Mouse (Mus musculus) myocyte (in vitro differentiated cells): ENCODE data around the gene Gch1. TPM values are rescaled to one million over a fixed set of nuclear protein-coding genes. Genes with fewer than 3 reads are reported as not detected.

Experiments
- H3K27me3 ChIP-seq: one replicate; pipeline ENCODE4 v1.6.1; 2011; ENCODE audit not compliant: control insufficient read depth, insufficient read depth, insufficient read length
- H3K36me3 ChIP-seq: one replicate; pipeline ENCODE4 v1.6.1; 2011; ENCODE audit not compliant: control insufficient read depth, insufficient read depth
- H3K4me2 ChIP-seq: one replicate; pipeline ENCODE4 v1.6.1; 2011; ENCODE audit warnings: low read depth, control low read depth
- H3K4me3 ChIP-seq: one replicate; pipeline ENCODE4 v1.5.1; 2011; ENCODE audit warnings: mild to moderate bottlenecking, control low read depth, moderate library complexity
- H3K79me2 ChIP-seq: one replicate; pipeline ENCODE4 v1.6.1; 2011; ENCODE audit not compliant: control insufficient read depth, insufficient read depth
- H3ac ChIP-seq: one replicate; pipeline ENCODE4 v1.6.1; 2011; ENCODE audit not compliant: control insufficient read depth, insufficient read length
- CEBPB ChIP-seq: IDR thresholded peaks from 2 replicates; pipeline ENCODE4 v1.6.1; 2011; ENCODE audit warnings: mild to moderate bottlenecking, moderate library complexity; ENCODE audit not compliant: poor library complexity, insufficient read depth, severe bottlenecking
- E2F4 ChIP-seq: IDR thresholded peaks from one replicate; pipeline ENCODE4 v1.6.1; 2011; ENCODE audit warnings: mild to moderate bottlenecking, control low read depth, moderate library complexity; ENCODE audit not compliant: insufficient read depth
- MAX ChIP-seq: IDR thresholded peaks from one replicate; pipeline ENCODE4 v1.6.1; 2011; ENCODE audit warnings: low read depth, mild to moderate bottlenecking, control low read depth
- MYOD1 ChIP-seq, 3 experiments: IDR thresholded peaks; one replicate each; pipeline ENCODE4 v1.6.1; 2011; ENCODE audit warnings: control low read depth in 2 of 3, low read depth in 2 of 3, mild to moderate bottlenecking in 2 of 3, moderate library complexity in 1 of 3; ENCODE audit not compliant: insufficient read length in 2 of 3, control insufficient read depth in 1 of 3
- MYOG ChIP-seq, 3 experiments: IDR thresholded peaks; one replicate each; pipeline ENCODE4 v1.6.1; 2011; ENCODE audit warnings: control low read depth in 2 of 3, low read depth in 2 of 3, mild to moderate bottlenecking in 2 of 3; ENCODE audit not compliant: insufficient read length in 2 of 3, control insufficient read depth in 1 of 3, insufficient read depth in 1 of 3
- POLR2A ChIP-seq: IDR thresholded peaks from one replicate; pipeline ENCODE4 v1.6.1; 2011; ENCODE audit warnings: low read depth, mild to moderate bottlenecking, control low read depth, moderate library complexity; ENCODE audit not compliant: insufficient read length
- POLR2AphosphoS2 ChIP-seq: IDR thresholded peaks from one replicate; pipeline ENCODE4 v1.6.1; 2011; ENCODE audit warnings: low read depth, control low read depth; ENCODE audit not compliant: insufficient read length
- REST ChIP-seq: IDR thresholded peaks from one replicate; pipeline ENCODE4 v1.6.1; 2011; ENCODE audit warnings: mild to moderate bottlenecking, control low read depth, moderate library complexity; ENCODE audit not compliant: insufficient read depth, insufficient read length
- SRF ChIP-seq: IDR thresholded peaks from one replicate; pipeline ENCODE4 v1.6.1; 2011; ENCODE audit warnings: low read depth; ENCODE audit not compliant: control insufficient read depth, insufficient read length
- TCF12 ChIP-seq: IDR thresholded peaks from one replicate; pipeline ENCODE4 v1.6.1; 2011; ENCODE audit warnings: mild to moderate bottlenecking, control low read depth; ENCODE audit not compliant: poor library complexity, insufficient read depth, severe bottlenecking
- TCF3 ChIP-seq: IDR thresholded peaks from one replicate; pipeline ENCODE4 v1.6.1; 2011; ENCODE audit warnings: low read depth, control low read depth; ENCODE audit not compliant: insufficient read length
- USF1 ChIP-seq: IDR thresholded peaks from one replicate; pipeline ENCODE4 v1.6.1; 2011; ENCODE audit warnings: low read depth, mild to moderate bottlenecking, control low read depth, moderate library complexity
- polyA plus RNA-seq: library from polyadenylated mRNA; unstranded; fragments of >200 nt; fragmentation: generic; extraction: Trizol; gene quantifications from one replicate; pipeline ENCODE4 v1.2.1, GENCODE M21; 2012; ENCODE audit warnings: missing spikeins

Gch1 gene
- polyA plus RNA-seq, 1 experiment, result 15.0 TPM

DNA sequence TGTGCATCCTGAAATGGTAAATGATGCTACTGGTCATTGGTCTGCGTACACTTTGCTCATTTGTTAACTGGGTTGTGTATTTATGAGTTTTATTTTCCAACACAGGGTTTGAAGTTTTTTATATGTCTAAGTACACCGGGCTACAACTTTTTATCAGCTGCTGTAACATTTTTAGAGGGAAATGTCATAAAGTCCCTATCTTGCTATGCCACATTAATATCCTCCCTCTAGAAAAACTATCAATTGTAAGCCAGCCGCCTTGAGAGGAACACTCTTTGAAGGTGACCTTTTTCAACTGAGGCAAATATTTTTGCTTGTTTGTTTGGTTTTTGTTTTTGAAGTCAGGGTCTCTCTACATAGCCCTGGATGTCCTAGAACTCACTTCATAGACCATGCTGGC lies 44.8 kb upstream of the Gch1 start:
- H3K79me2 ChIP-seq, result no peaks in the 10 kb centered on the region
- H3K36me3 ChIP-seq, result no peaks in the 10 kb centered on the region
- TF ChIP-seq SRF, result no peak
- no peak for TF ChIP-seq POLR2A
- no peak for TF ChIP-seq MYOG (IDR thresholded peaks at IDR 0.05; ENCODE audit: control insufficient read depth in 1 of 3, insufficient read depth in 1 of 3, insufficient read length in 2 of 3, low read depth in 2 of 3)
- no peak for TF ChIP-seq MAX
- no peak for TF ChIP-seq E2F4
- no peak for TF ChIP-seq REST
- TF ChIP-seq TCF3, result no peak
- no peak for TF ChIP-seq CEBPB
- no peak for TF ChIP-seq POLR2AphosphoS2
- TF ChIP-seq USF1, result no peak
- no peak for TF ChIP-seq MYOD1 (IDR thresholded peaks at IDR 0.05; ENCODE audit: control insufficient read depth in 1 of 3, insufficient read length in 2 of 3, low read depth in 2 of 3)
- no peak for TF ChIP-seq TCF12
- no peak overlapping the region for H3K4me3 ChIP-seq
- no peaks in the 10 kb centered on the region for H3K27me3 ChIP-seq
- H3ac ChIP-seq, result no peak overlapping the region
- no peak overlapping the region for H3K4me2 ChIP-seq

DNA sequence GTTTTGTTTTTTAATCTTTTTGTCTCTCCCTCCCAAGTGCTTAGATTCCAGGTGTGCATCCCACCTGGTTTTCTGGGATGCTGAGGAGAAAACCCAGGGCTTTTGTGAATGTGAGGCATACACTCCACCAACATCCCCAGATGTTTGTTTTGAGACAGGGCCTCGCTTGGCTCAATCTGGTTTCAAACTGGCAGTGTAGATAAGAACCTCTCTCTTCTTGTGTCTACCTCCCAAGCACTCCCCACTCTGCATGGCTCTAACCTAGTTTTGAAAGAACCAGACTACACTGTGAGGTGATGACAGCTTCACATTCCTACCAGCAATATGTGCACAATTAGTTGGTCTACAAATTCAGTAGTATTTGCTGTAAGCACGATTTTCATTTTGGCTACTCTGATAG lies 44.4 kb upstream of the Gch1 start:
- Histone ChIP-seq H3K4me3 (no peak overlapping the region), H3K79me2 (no peaks in the 10 kb centered on the region), H3K27me3 (no peaks in the 10 kb centered on the region), H3ac (no peak overlapping the region), H3K36me3 (no peaks in the 10 kb centered on the region), H3K4me2 (no peak overlapping the region)
- TF ChIP-seq E2F4 (no peak), MAX (no peak), POLR2AphosphoS2 (no peak), USF1 (no peak), MYOG (IDR thresholded peaks at IDR 0.05; ENCODE audit: control insufficient read depth in 1 of 3, insufficient read depth in 1 of 3, insufficient read length in 2 of 3, low read depth in 2 of 3) (no peak), SRF (no peak), CEBPB (no peak), REST (no peak), POLR2A (no peak), TCF3 (no peak), MYOD1 (IDR thresholded peaks at IDR 0.05; ENCODE audit: control insufficient read depth in 1 of 3, insufficient read length in 2 of 3, low read depth in 2 of 3) (no peak), TCF12 (no peak)

DNA sequence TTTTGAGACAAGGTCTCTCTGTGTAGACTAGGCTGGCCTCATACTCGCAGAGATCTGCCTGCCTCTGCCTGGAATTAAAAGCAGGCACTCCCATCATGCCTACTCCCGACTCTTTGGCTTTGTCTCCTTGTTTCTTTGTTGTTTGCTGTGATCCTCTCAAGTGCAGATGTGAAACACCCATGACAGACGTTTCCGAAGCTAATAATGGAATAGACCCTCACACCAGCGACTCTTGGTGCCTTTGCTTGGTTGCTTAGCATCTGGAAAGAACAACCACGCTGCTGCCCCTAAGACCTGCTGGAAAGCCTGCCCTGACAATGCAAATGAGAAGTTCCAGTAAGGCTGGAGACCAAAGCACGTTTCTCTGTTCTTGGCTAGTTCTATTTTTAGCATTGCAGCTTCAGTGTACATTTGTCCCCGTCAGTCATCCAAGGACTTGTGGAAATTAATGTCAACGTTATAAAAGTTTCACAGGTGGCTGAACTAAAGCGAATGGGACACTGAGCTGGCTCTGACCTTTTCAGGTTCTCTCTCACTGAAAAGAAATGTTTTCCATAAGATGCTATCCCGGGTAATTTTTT lies 40.7 kb upstream of the Gch1 start:
- H3K79me2 ChIP-seq, result no peaks in the 10 kb centered on the region
- no peak overlapping the region for H3K4me3 ChIP-seq
- no peak for TF ChIP-seq MAX
- TF ChIP-seq TCF12, result peak; percentile 34
- no peak for TF ChIP-seq USF1
- TF ChIP-seq CEBPB, result no peak
- no peak for TF ChIP-seq REST
- TF ChIP-seq MYOD1 (IDR thresholded peaks at IDR 0.05; ENCODE audit: control insufficient read depth in 1 of 3, insufficient read length in 2 of 3, low read depth in 2 of 3), result peak; percentile 65 to 75 (median 66)
- no peak for TF ChIP-seq E2F4
- no peak for TF ChIP-seq POLR2AphosphoS2
- no peak for TF ChIP-seq SRF
- no peak for TF ChIP-seq TCF3
- no peak overlapping the region for H3ac ChIP-seq
- H3K27me3 ChIP-seq, result no peaks in the 10 kb centered on the region
- peak overlapping the region; percentile 66 for H3K4me2 ChIP-seq
- no peaks in the 10 kb centered on the region for H3K36me3 ChIP-seq

DNA sequence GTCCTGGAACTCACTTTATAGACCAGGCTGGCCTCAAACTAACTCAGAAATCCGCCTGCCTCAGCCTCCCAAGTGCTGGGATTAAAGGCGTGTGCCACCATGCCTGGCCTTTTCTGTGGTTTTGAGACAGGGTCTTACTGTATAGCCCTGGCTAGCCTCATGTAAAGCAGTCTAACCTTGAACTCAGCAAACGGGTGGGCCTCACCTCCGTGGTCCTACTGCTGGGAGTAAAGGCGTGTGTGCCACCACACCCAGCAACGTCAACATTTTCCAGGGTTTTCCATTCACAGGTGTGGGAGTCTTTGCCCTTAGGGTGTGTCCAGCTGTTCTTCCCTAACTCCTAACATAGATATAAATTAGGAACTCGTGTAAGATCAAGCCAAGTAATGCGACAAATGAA lies 36.7 kb upstream of the Gch1 start:
- H3K36me3 ChIP-seq, result no peaks in the 10 kb centered on the region
- no peaks in the 10 kb centered on the region for H3K79me2 ChIP-seq
- H3K4me2 ChIP-seq, result no peak overlapping the region
- no peak overlapping the region for H3ac ChIP-seq
- no peak overlapping the region for H3K4me3 ChIP-seq
- no peak for TF ChIP-seq MYOG (IDR thresholded peaks at IDR 0.05; ENCODE audit: control insufficient read depth in 1 of 3, insufficient read depth in 1 of 3, insufficient read length in 2 of 3, low read depth in 2 of 3)
- TF ChIP-seq E2F4, result no peak
- no peak for TF ChIP-seq TCF12
- TF ChIP-seq SRF, result no peak
- no peak for TF ChIP-seq USF1
- no peak for TF ChIP-seq TCF3
- no peak for TF ChIP-seq REST
- TF ChIP-seq MYOD1 (IDR thresholded peaks at IDR 0.05; ENCODE audit: control insufficient read depth in 1 of 3, insufficient read length in 2 of 3, low read depth in 2 of 3), result no peak
- TF ChIP-seq POLR2A, result no peak
- TF ChIP-seq MAX, result no peak
- TF ChIP-seq POLR2AphosphoS2, result no peak
- no peak for TF ChIP-seq CEBPB
- no peaks in the 10 kb centered on the region for H3K27me3 ChIP-seq
